Mouse (Mus musculus): Measurements from ENCODE around the gene Msantd3. TPM values are rescaled to one million over a fixed set of nuclear protein-coding genes. Genes with fewer than 3 reads are reported as not detected.

The Msantd3 gene
- polyA plus RNA-seq, 1 experiment from 2014 or later, result 39.5 TPM

DNA sequence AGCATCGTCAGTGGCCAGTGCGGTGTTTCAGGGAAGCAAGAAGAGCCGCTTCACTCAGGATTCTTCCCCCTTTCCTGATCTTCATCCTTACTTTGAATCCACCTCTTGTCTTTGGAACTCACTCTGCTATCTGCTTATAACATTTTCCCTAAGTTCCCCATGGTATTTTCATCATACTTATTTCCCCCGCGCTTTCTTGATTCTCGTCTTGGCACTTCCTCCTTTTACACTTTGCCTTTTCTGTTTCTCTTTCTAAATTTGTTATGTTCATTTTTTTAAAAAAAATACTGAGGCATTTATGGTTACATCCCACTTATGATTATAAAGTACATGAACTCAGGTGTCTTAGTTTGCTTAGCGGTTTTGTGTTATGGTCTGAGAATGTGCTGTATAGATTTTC lies 53.1 kb downstream of the Msantd3 start:
- H3K4me3 ChIP-seq (ENCODE audit: low read depth, low read length), result no peak overlapping the region
- 95% methylated on average over 7 of the region's 7 CpGs for WGBS
- DNase-seq (ENCODE audit: low spot score) (no peak), ATAC-seq (ENCODE audit: insufficient number of reproducible peaks, low FRiP score, low TSS enrichment, low read depth) (no peak)
- no peak overlapping the region for H3K4me2 ChIP-seq (ENCODE audit: low read depth, severe bottlenecking)
- H3K9me3 ChIP-seq (ENCODE audit: control insufficient read depth, low read length), result no peaks in the 10 kb centered on the region
- H3K36me3 ChIP-seq (ENCODE audit: control insufficient read depth, insufficient read depth, low read length), result no peaks in the 10 kb centered on the region
- no peaks in the 10 kb centered on the region for H3K4me1 ChIP-seq (ENCODE audit: control insufficient read depth, insufficient read depth, low read length)
- no peak overlapping the region for H3K27ac ChIP-seq (replicated peaks; ENCODE audit: low read depth, low read length)
- H3K9ac ChIP-seq (ENCODE audit: low read length), result no peak overlapping the region
- H3K27me3 ChIP-seq (ENCODE audit: control insufficient read depth, insufficient read depth, low read length), result no peaks in the 10 kb centered on the region

DNA sequence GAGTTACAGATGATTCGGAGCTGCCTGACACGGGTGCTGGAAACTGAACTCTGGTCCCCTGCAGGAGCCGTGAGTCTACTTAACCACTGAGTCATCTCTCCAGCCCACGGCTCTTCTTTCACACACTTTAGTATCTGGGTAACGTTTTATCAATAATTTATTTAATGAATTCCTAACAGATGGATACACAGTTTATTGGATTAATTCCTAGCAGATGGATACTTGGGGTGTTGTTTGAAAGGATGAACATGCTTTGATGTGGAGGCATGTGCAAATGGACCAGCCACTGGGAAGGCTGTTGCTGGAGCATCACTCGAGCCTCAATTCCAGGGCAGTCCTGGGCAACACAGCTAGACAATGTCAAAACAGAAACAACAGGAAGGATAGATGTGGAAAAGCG lies 56.4 kb downstream of the Msantd3 start:
- Histone ChIP-seq H3K9ac (ENCODE audit: low read length) (no peak overlapping the region), H3K4me2 (ENCODE audit: low read depth, severe bottlenecking) (no peak overlapping the region), H3K27ac (replicated peaks; ENCODE audit: low read depth, low read length) (no peak overlapping the region), H3K4me3 (ENCODE audit: low read depth, low read length) (no peak overlapping the region), H3K9me3 (ENCODE audit: control insufficient read depth, low read length) (no peaks in the 10 kb centered on the region), H3K27me3 (ENCODE audit: control insufficient read depth, insufficient read depth, low read length) (no peaks in the 10 kb centered on the region), H3K4me1 (ENCODE audit: control insufficient read depth, insufficient read depth, low read length) (no peaks in the 10 kb centered on the region), H3K36me3 (ENCODE audit: control insufficient read depth, insufficient read depth, low read length) (no peaks in the 10 kb centered on the region)
- ATAC-seq (ENCODE audit: insufficient number of reproducible peaks, low FRiP score, low TSS enrichment, low read depth) (no peak), DNase-seq (ENCODE audit: low spot score) (no peak)
- WGBS, result 93% methylated on average over 7 of the region's 7 CpGs

DNA sequence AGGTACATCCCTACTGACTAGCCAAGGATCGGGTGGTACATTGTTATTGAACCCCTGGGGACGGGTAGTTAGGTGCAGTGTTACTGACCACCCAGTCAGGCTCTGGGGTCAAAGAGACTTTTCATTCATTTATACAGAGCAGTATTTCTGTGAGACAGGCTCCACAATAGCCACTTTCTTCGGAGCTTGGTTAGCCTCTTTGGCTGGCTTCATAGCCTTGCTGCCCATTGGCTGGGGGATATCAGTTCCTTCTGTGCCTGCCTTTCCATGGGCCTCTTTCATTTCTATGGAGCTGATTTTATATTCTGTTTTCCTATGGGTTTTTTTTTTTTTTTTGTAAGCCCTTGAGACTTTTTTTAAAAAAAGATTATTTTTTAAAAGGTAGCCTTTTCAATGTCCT lies 65.9 kb downstream of the Msantd3 start:
- no peak overlapping the region for H3K4me3 ChIP-seq (ENCODE audit: low read depth, low read length)
- H3K4me1 ChIP-seq (ENCODE audit: control insufficient read depth, insufficient read depth, low read length), result no peaks in the 10 kb centered on the region
- ATAC-seq (ENCODE audit: insufficient number of reproducible peaks, low FRiP score, low TSS enrichment, low read depth), result no peak
- no peak overlapping the region for H3K9ac ChIP-seq (ENCODE audit: low read length)
- H3K9me3 ChIP-seq (ENCODE audit: control insufficient read depth, low read length), result no peaks in the 10 kb centered on the region
- no peaks in the 10 kb centered on the region for H3K27me3 ChIP-seq (ENCODE audit: control insufficient read depth, insufficient read depth, low read length)
- no peaks in the 10 kb centered on the region; the same call in 1 of the 2 replicates for H3K36me3 ChIP-seq (ENCODE audit: control insufficient read depth, insufficient read depth, low read length)
- no peak overlapping the region for H3K4me2 ChIP-seq (ENCODE audit: low read depth, severe bottlenecking)
- H3K27ac ChIP-seq (replicated peaks; ENCODE audit: low read depth, low read length), result no peak overlapping the region
- 83% methylated on average over 3 of the region's 3 CpGs for WGBS
- DNase-seq (ENCODE audit: low spot score), result no peak

DNA sequence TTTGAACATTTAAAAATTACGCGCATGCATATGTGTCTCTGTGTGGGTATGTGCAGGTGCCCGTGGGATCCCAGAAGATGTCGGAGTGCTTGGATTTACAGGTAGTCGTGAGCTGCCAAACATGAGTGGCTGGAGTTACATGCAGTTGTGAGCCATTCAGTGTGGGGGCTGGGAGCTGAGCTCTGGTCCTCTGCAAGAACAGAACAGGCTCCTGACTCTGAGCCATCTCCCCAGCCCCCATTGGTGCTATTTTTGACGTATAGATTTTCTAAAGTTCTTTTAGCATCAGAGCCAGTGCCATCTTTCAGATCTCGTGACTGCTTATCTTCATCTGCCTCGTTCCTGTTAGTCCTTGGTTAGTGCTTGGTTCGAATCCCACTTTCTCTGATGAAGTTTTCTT lies 69.8 kb downstream of the Msantd3 start:
- no peaks in the 10 kb centered on the region for H3K4me1 ChIP-seq (ENCODE audit: control insufficient read depth, insufficient read depth, low read length)
- no peaks in the 10 kb centered on the region for H3K9me3 ChIP-seq (ENCODE audit: control insufficient read depth, low read length)
- H3K27me3 ChIP-seq (ENCODE audit: control insufficient read depth, insufficient read depth, low read length), result no peaks in the 10 kb centered on the region
- H3K9ac ChIP-seq (ENCODE audit: low read length), result no peak overlapping the region
- H3K4me2 ChIP-seq (ENCODE audit: low read depth, severe bottlenecking), result no peak overlapping the region
- 91% methylated on average over 9 of the region's 9 CpGs for WGBS
- ATAC-seq (ENCODE audit: insufficient number of reproducible peaks, low FRiP score, low TSS enrichment, low read depth) (no peak), DNase-seq (ENCODE audit: low spot score) (no peak)
- no peaks in the 10 kb centered on the region; the same call in 1 of the 2 replicates for H3K36me3 ChIP-seq (ENCODE audit: control insufficient read depth, insufficient read depth, low read length)
- H3K4me3 ChIP-seq (ENCODE audit: low read depth, low read length), result no peak overlapping the region
- no peak overlapping the region for H3K27ac ChIP-seq (replicated peaks; ENCODE audit: low read depth, low read length)

DNA sequence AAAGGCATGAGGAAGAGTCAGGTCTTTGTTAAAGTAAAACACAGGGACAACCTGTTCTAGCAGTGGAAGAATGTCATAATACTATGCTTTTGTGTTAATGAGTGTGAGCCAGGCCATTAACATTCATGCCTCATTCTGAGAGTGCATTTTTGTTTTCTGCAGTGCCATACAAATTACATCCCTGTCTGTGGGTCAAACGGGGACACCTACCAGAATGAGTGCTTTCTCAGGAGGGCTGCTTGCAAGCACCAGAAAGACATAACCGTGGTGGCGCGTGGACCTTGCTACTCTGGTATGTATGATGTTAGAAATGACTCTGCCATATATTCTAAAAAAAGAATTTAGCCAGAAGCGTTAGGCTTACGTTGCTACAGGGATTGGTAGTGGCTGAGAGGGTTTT lies 70.5 kb downstream of the Msantd3 start:
- Histone ChIP-seq H3K4me1 (ENCODE audit: control insufficient read depth, insufficient read depth, low read length) (no peaks in the 10 kb centered on the region), H3K9ac (ENCODE audit: low read length) (no peak overlapping the region), H3K36me3 (ENCODE audit: control insufficient read depth, insufficient read depth, low read length) (no peaks in the 10 kb centered on the region; the same call in 1 of the 2 replicates), H3K4me2 (ENCODE audit: low read depth, severe bottlenecking) (no peak overlapping the region), H3K9me3 (ENCODE audit: control insufficient read depth, low read length) (no peaks in the 10 kb centered on the region), H3K4me3 (ENCODE audit: low read depth, low read length) (no peak overlapping the region), H3K27ac (replicated peaks; ENCODE audit: low read depth, low read length) (no peak overlapping the region), H3K27me3 (ENCODE audit: control insufficient read depth, insufficient read depth, low read length) (no peaks in the 10 kb centered on the region)
- ATAC-seq (ENCODE audit: insufficient number of reproducible peaks, low FRiP score, low TSS enrichment, low read depth), result no peak
- no peak for DNase-seq (ENCODE audit: low spot score)
- 95% methylated on average over 6 of the region's 6 CpGs for WGBS

Other genes starting within 250 kb of the Msantd3 start
- gene Tex10, start 66.5 kb upstream of the Msantd3 start, polyA plus RNA-seq (2014; fragmentation: Nextera tagmentation; extraction: Ambion mirVana), result 91.9 and 95.6 TPM in 2 replicates
- gene Tmeff1, start 45.2 kb downstream of the Msantd3 start, polyA plus RNA-seq (2014; fragmentation: Nextera tagmentation; extraction: Ambion mirVana), result 128 TPM in 2 replicates
- 1.7 TPM in 2 replicates for gene Cavin4, start 123.6 kb downstream of the Msantd3 start, polyA plus RNA-seq (2014; fragmentation: Nextera tagmentation; extraction: Ambion mirVana)